ENCODE assay signal across 18 mouse cellular contexts in genomic region chr16:26359619-26360018, GRCm38 (mm10). TPM values are rescaled to one million over a fixed set of nuclear protein-coding genes. Genes with fewer than 3 reads are reported as not detected.
A peak's percentile ranks its signal among the peaks of the same experiment; 100 is the strongest.
DNase-seq lines count a peak whose midpoint lies in the region; ATAC-seq lines count a peak whose summit lies in the region.
"Had no signal": no experiment of that assay in that cellular context is flagged by ENCODE, and none has a peak within 500 bp of the region (broad histone marks: within the 10 kb centered on the region; RNA-seq: fewer than 3 reads in every experiment).

No protein-coding gene starts in this region.

- WGBS in kidney, embryonic 15.5 days: 78% methylated on average over 4 of the region's 4 CpGs
- 47% methylated on average over 4 of the region's 4 CpGs for WGBS in hindbrain, embryonic 14.5 days
- 37% methylated on average over 4 of the region's 4 CpGs for WGBS in neural tube, embryonic 14.5 days

- no peaks in the 10 kb centered on the region for H3K27me3 ChIP-seq in kidney, embryonic 15.5 days
- no peaks in the 10 kb centered on the region for H3K27me3 ChIP-seq in hindbrain, embryonic 14.5 days (ENCODE audit: control insufficient read depth, insufficient read depth, low read length)
- H3K27me3 ChIP-seq in neural tube, embryonic 14.5 days (ENCODE audit: control insufficient read depth, insufficient read depth, low read length): no peaks in the 10 kb centered on the region
- H3K27me3 ChIP-seq: intestine, embryonic 15.5 days; megakaryocyte, embryonic 14.5 days had no signal

- no peak overlapping the region for H3K27ac ChIP-seq in kidney, embryonic 15.5 days
- no peak overlapping the region for H3K27ac ChIP-seq in hindbrain, embryonic 14.5 days
- H3K27ac ChIP-seq in neural tube, embryonic 14.5 days (ENCODE audit: low read depth, low read length): no peak overlapping the region
- H3K27ac ChIP-seq: forebrain, embryonic 10.5 days; heart, embryonic 10.5 days; intestine, embryonic 15.5 days had no signal

- no peaks in the 10 kb centered on the region for H3K9me3 ChIP-seq in kidney, embryonic 15.5 days (replicated peaks)
- no peaks in the 10 kb centered on the region for H3K9me3 ChIP-seq in hindbrain, embryonic 14.5 days (ENCODE audit: control insufficient read depth, low read length)
- H3K9me3 ChIP-seq in neural tube, embryonic 14.5 days (ENCODE audit: control insufficient read depth, low read length): no peaks in the 10 kb centered on the region
- H3K9me3 ChIP-seq: forebrain, embryonic 10.5 days; heart, embryonic 10.5 days; intestine, embryonic 15.5 days had no signal

- H3K36me3 ChIP-seq in kidney, embryonic 15.5 days: no peaks in the 10 kb centered on the region
- H3K36me3 ChIP-seq in hindbrain, embryonic 14.5 days (replicated peaks; ENCODE audit: control insufficient read depth, insufficient read depth): no peaks in the 10 kb centered on the region
- H3K36me3 ChIP-seq in neural tube, embryonic 14.5 days (ENCODE audit: control insufficient read depth, insufficient read depth, low read length): no peaks in the 10 kb centered on the region
- H3K36me3 ChIP-seq: forebrain, embryonic 10.5 days; heart, embryonic 10.5 days; intestine, embryonic 15.5 days had no signal

- peaks cover 4% of the 10 kb centered on the region; the same call in 1 of the 2 replicates for H3K4me1 ChIP-seq in kidney, embryonic 15.5 days
- H3K4me1 ChIP-seq in hindbrain, embryonic 14.5 days (replicated peaks; ENCODE audit: control insufficient read depth, insufficient read depth, low read length): peaks cover 6% of the 10 kb centered on the region; the same call in 1 of the 2 replicates
- H3K4me1 ChIP-seq in neural tube, embryonic 14.5 days (ENCODE audit: control insufficient read depth, insufficient read depth, low read length): no peaks in the 10 kb centered on the region
- H3K4me1 ChIP-seq: heart, embryonic 10.5 days; intestine, embryonic 15.5 days; megakaryocyte, embryonic 14.5 days had no signal

- H3K4me2 ChIP-seq in kidney, embryonic 15.5 days: no peak overlapping the region
- H3K4me2 ChIP-seq in hindbrain, embryonic 14.5 days (replicated peaks): no peak overlapping the region
- H3K4me2 ChIP-seq in neural tube, embryonic 14.5 days (ENCODE audit: low read depth, low read length): no peak overlapping the region
- H3K4me2 ChIP-seq: intestine, embryonic 15.5 days had no signal

- peak; percentile 5 to 7 for DNase-seq in cerebellum, postnatal 25 days
- no peak for DNase-seq in cerebellum, adult 18-20 months
- no peak for DNase-seq in kidney, adult 11 months
- no peak for DNase-seq in hindbrain, embryonic 14.5 days (ENCODE audit: low spot score)
- DNase-seq: adrenal gland, adult 8-10 months; gastrocnemius, postnatal 25 days; heart, postnatal 14 days; kidney, postnatal 25 days; liver; right cerebral cortex, postnatal 14 days had no signal

- H3K9ac ChIP-seq in kidney, embryonic 15.5 days: no peak overlapping the region
- H3K9ac ChIP-seq in hindbrain, embryonic 14.5 days: no peak overlapping the region
- H3K9ac ChIP-seq in neural tube, embryonic 14.5 days (replicated peaks; ENCODE audit: low read depth, low read length): no peak overlapping the region
- H3K9ac ChIP-seq: intestine, embryonic 15.5 days had no signal

- 0 out of 2 replicates have a peak, but pooled peaks have one; percentile 40 for ATAC-seq in kidney, embryonic 15.5 days (replicated peaks; ENCODE audit: low FRiP score)
- peak; percentile 48; the same call in 1 of the 2 replicates for ATAC-seq in hindbrain, embryonic 14.5 days (ENCODE audit: low FRiP score)
- ATAC-seq in neural tube, embryonic 14.5 days (ENCODE audit: low read depth): peak; percentile 41; the same call in 1 of the 2 replicates
- no peak for ATAC-seq in monocyte, adult 5-6 weeks (replicated peaks; ENCODE audit: insufficient number of reproducible peaks, low FRiP score, low TSS enrichment, poor library complexity, severe bottlenecking)
- ATAC-seq: intestine, embryonic 15.5 days; lung, postnatal 0 days had no signal

- H3K4me3 ChIP-seq in kidney, embryonic 15.5 days (replicated peaks): no peak overlapping the region
- no peak overlapping the region for H3K4me3 ChIP-seq in hindbrain, embryonic 14.5 days (replicated peaks; ENCODE audit: low read length)
- H3K4me3 ChIP-seq in neural tube, embryonic 14.5 days (ENCODE audit: low read depth, low read length): no peak overlapping the region
- H3K4me3 ChIP-seq: forebrain, embryonic 10.5 days; heart, embryonic 10.5 days; intestine, embryonic 15.5 days; megakaryocyte, embryonic 14.5 days had no signal

RNA-seq across cellular contexts. Expression of gene Cldn1, which starts 12.0 kb away (rescaled TPM):
- 34.8 and 35.6 TPM in 2 replicates for polyA plus RNA-seq in kidney, embryonic 15.5 days (2015; fragmentation: Nextera tagmentation; extraction: Ambion mirVana)
- polyA plus RNA-seq in hindbrain, embryonic 14.5 days (2014; fragmentation: Nextera tagmentation; extraction: Ambion mirVana): 12.2 and 12.9 TPM in 2 replicates
- polyA plus RNA-seq in neural tube, embryonic 14.5 days (2014; fragmentation: Nextera tagmentation; extraction: Ambion mirVana): 2.7 and 4.5 TPM in 2 replicates
- 0.53 TPM in 1 of 3 replicates, not detected in the others for total RNA-seq in monocyte, adult 5-6 weeks (2017)

Comparison
In these comparisons a context has a peak if more than half of its experiments do, and no peak if none do; other contexts are left out.
1. DNase-seq: peak in cerebellum, postnatal 25 days (2 of 2); none in cerebellum, adult 18-20 months (0 of 2), kidney, adult 11 months (single experiment) and hindbrain, embryonic 14.5 days (single experiment).